Mouse (Mus musculus) MEL (cell line): Measurements from ENCODE around the gene Gpr179.

Source experiments
- CHD2 ChIP-seq: IDR thresholded peaks from 2 replicates; pipeline ENCODE4 v1.6.1; 2011; ENCODE audit warnings: low read length, improper control_type of control experiment
- CTCF ChIP-seq, 3 experiments: IDR thresholded peaks in 2 of 3; conservative IDR thresholded peaks in 1 of 3; 2 replicates each; pipeline ENCODE4 v1.5.1; 2011 to 2012; ENCODE audit warnings: low read length in 3 of 3, low read depth in 2 of 3, mild to moderate bottlenecking in 2 of 3, improper control_type of control experiment in 1 of 3, inconsistent platforms in 1 of 3, mixed read lengths in 1 of 3, moderate library complexity in 1 of 3; ENCODE audit not compliant: control insufficient read depth in 1 of 3, insufficient read depth in 1 of 3, poor library complexity in 1 of 3, severe bottlenecking in 1 of 3
- E2F4 ChIP-seq: IDR thresholded peaks from 2 replicates; pipeline ENCODE4 v1.6.1; 2011; ENCODE audit warnings: low read depth, low read length, improper control_type of control experiment, borderline replicate concordance
- EP300 ChIP-seq, 2 experiments: IDR thresholded peaks; 2 replicates each; pipeline ENCODE4 v1.6.1; 2011; ENCODE audit warnings: improper control_type of control experiment in 2 of 2, low read length in 2 of 2, low read depth in 1 of 2, mild to moderate bottlenecking in 1 of 2
- GATA1 ChIP-seq: IDR thresholded peaks from 2 replicates; pipeline ENCODE4 v1.6.1; 2011; ENCODE audit warnings: low read depth, low read length, improper control_type of control experiment
- HCFC1 ChIP-seq: IDR thresholded peaks from 2 replicates; pipeline ENCODE4 v1.6.1; 2012; ENCODE audit warnings: low read depth, mild to moderate bottlenecking, inconsistent platforms, low read length, improper control_type of control experiment, moderate library complexity
- MAX ChIP-seq: IDR thresholded peaks from 2 replicates; pipeline ENCODE4 v1.6.1; 2011; ENCODE audit warnings: low read length, improper control_type of control experiment
- MAZ ChIP-seq: IDR thresholded peaks from 2 replicates; pipeline ENCODE4 v1.6.1; 2012; ENCODE audit warnings: low read depth, mild to moderate bottlenecking, inconsistent platforms, low read length, improper control_type of control experiment
- NELFE ChIP-seq: IDR thresholded peaks from 2 replicates; pipeline ENCODE4 v1.6.1; 2011; ENCODE audit warnings: low read depth, low read length, improper control_type of control experiment
- POLR2A ChIP-seq, 2 experiments: IDR thresholded peaks; 2 replicates each; pipeline ENCODE4 v1.6.1; 2011 to 2012; ENCODE audit warnings: low read length in 2 of 2, mild to moderate bottlenecking in 2 of 2, control low read depth in 1 of 2, improper control_type of control experiment in 1 of 2, low read depth in 1 of 2, moderate library complexity in 1 of 2; ENCODE audit not compliant: control insufficient read depth in 1 of 2, insufficient read depth in 1 of 2, poor library complexity in 1 of 2
- RAD21 ChIP-seq: IDR thresholded peaks from 2 replicates; pipeline ENCODE4 v1.6.1; 2011; ENCODE audit warnings: mild to moderate bottlenecking, low read depth, low read length, improper control_type of control experiment
- TAL1 ChIP-seq: IDR thresholded peaks from 2 replicates; pipeline ENCODE4 v1.6.1; 2012; ENCODE audit warnings: mild to moderate bottlenecking, inconsistent platforms, low read length, moderate library complexity, mixed read lengths
- TCF12 ChIP-seq: IDR thresholded peaks from 2 replicates; pipeline ENCODE4 v1.6.1; 2014; ENCODE audit warnings: low read depth, mild to moderate bottlenecking, inconsistent platforms, low read length, improper control_type of control experiment, moderate library complexity

DNA sequence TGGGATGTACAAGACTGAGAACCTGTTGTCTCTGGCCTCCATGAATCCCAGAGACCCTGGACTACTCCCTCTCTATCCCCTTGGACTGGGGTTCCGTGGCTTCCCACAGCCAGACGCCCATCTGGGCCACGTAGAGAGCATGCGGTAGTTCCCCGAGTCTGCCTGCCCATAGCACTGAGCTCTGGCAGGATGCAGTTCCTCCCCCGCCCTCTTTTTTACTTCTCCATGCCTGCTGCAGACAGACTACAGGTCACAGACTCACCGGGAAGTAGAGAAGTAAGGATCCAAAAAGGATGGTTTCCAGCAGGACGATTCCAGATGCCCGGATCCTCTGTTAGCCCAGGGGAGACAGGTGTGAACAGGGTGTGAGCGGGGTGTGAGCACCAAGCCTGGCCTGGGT is 6.4 kb downstream of the Gpr179 start:
- TF ChIP-seq POLR2A (IDR thresholded peaks at IDR 0.05; ENCODE audit: control insufficient read depth in 1 of 2, insufficient read depth in 1 of 2, low read depth in 1 of 2, low read length in 2 of 2, poor library complexity in 1 of 2) (no peak), CTCF (IDR thresholded peaks at IDR 0.05 in 2 of 3, conservative IDR thresholded peaks at IDR 0.05 in 1 of 3; ENCODE audit: control insufficient read depth in 1 of 3, insufficient read depth in 1 of 3, low read depth in 2 of 3, low read length in 3 of 3, poor library complexity in 1 of 3, severe bottlenecking in 1 of 3) (no peak), NELFE (no peak), TCF12 (no peak), MAZ (no peak), CHD2 (no peak), MAX (no peak), EP300 (IDR thresholded peaks at IDR 0.05; ENCODE audit: low read depth in 1 of 2, low read length in 2 of 2) (no peak), TAL1 (no peak), GATA1 (no peak), RAD21 (no peak), HCFC1 (no peak), E2F4 (no peak)
